Comparison of ENCODE assay signal across 7 mouse cellular contexts in the genomic region with DNA sequence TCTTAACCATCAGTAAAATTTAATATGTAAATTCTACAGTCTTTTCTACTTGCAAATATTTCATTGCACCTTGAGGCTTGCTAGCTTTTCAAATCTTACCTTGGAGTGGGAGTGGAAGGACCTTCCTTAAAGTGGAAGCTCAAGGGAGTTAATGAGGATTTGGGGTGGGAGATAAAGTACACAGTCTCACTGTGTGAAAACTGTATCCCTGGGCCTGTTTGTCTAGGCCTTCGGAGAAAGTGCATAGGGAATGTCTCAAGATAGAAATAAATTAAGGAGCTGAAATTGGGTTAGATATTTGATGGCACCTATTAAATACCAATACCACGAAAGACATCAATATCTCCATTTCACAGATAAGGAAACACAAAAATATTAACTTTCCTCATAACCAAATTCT. TPM values are rescaled to one million over a fixed set of nuclear protein-coding genes. Genes with fewer than 3 reads are reported as not detected.
DNase-seq lines count a peak whose midpoint lies in the region; ATAC-seq and TF ChIP-seq lines count a peak whose summit lies in the region.

No protein-coding gene starts in this region.

- H3K4me2 ChIP-seq in forebrain, postnatal 0 days (ENCODE audit: low read depth), result peak overlapping the region; percentile 52
- H3K4me2 ChIP-seq in liver, embryonic 16.5 days (ENCODE audit: low read depth, low read length), result peak overlapping the region; percentile 63

- H3K27me3 ChIP-seq in E14TG2a.4 (ENCODE audit: insufficient read depth, low read length), result no peaks in the 10 kb centered on the region
- no peaks in the 10 kb centered on the region for H3K27me3 ChIP-seq in forebrain, postnatal 0 days (ENCODE audit: insufficient read depth, low read length)
- H3K27me3 ChIP-seq in liver, embryonic 16.5 days (ENCODE audit: control insufficient read depth, insufficient read depth, low read depth, low read length), result no peaks in the 10 kb centered on the region

- in situ Hi-C loops in ES-E14 (cut with MboI; ENCODE audit: low sequenced_read_pairs in 2 of 2, unreplicated experiment in 2 of 2), result no loop called here

- H3K4me3 ChIP-seq in E14TG2a.4 (replicated peaks; ENCODE audit: low read length), result peak overlapping the region; percentile 84
- peak overlapping the region; percentile 75 to 84 for H3K4me3 ChIP-seq in ES-E14 (ENCODE audit: insufficient read depth in 1 of 2, low read depth in 1 of 2, low read length in 2 of 2, poor library complexity in 1 of 2, severe bottlenecking in 1 of 2)
- H3K4me3 ChIP-seq in forebrain, postnatal 0 days (ENCODE audit: low read depth, low read length), result peak overlapping the region; percentile 55
- H3K4me3 ChIP-seq in liver, embryonic 16.5 days (ENCODE audit: low read depth, low read length), result peak overlapping the region; percentile 83

- WGBS in forebrain, postnatal 0 days, result 4% methylated on average over 2 of the region's 2 CpGs
- 12% methylated on average over 2 of the region's 2 CpGs for WGBS in liver, embryonic 16.5 days (ENCODE audit: insufficient replicate concordance)

- peak; percentile 16; the same call in 1 of the 2 replicates for ATAC-seq in forebrain, postnatal 0 days
- peak; percentile 35 for ATAC-seq in liver, embryonic 16.5 days (ENCODE audit: low read depth)
- ATAC-seq in granulocyte monocyte progenitor cell, adult 5-6 weeks (replicated peaks; ENCODE audit: poor library complexity, severe bottlenecking), result no peak

- H3K9me3 ChIP-seq in E14TG2a.4 (ENCODE audit: low read length) (no peaks in the 10 kb centered on the region), ES-E14 (ENCODE audit: control insufficient read depth, insufficient read depth, low read depth, low read length) (no peaks in the 10 kb centered on the region)
- H3K9me3 ChIP-seq in forebrain, postnatal 0 days (ENCODE audit: low read length), result no peaks in the 10 kb centered on the region
- H3K9me3 ChIP-seq in liver, embryonic 16.5 days (replicated peaks; ENCODE audit: control insufficient read depth, low read length), result no peaks in the 10 kb centered on the region

- H3K9ac ChIP-seq in ES-E14 (ENCODE audit: insufficient read depth, low read depth, low read length, poor library complexity, severe bottlenecking), result peak overlapping the region; percentile 91
- peak overlapping the region; percentile 83 for H3K9ac ChIP-seq in forebrain, postnatal 0 days
- peak overlapping the region; percentile 94 for H3K9ac ChIP-seq in liver, embryonic 16.5 days (ENCODE audit: low read depth, low read length)

- no peak overlapping the region for H3K27ac ChIP-seq in ES-E14 (ENCODE audit: insufficient read depth, low read depth, low read length, poor library complexity, severe bottlenecking)
- peak overlapping the region; percentile 95 for H3K27ac ChIP-seq in forebrain, postnatal 0 days (ENCODE audit: low read depth, low read length)
- peak overlapping the region; percentile 98 for H3K27ac ChIP-seq in liver, embryonic 16.5 days (ENCODE audit: low read length)

- H3K36me3 ChIP-seq in E14TG2a.4 (ENCODE audit: insufficient read depth, low read length) (peaks cover 28% of the 10 kb centered on the region), ES-E14 (ENCODE audit: control insufficient read depth, insufficient read depth, low read length, poor library complexity, severe bottlenecking) (no peaks in the 10 kb centered on the region; the same call in 1 of the 2 replicates)
- no peaks in the 10 kb centered on the region for H3K36me3 ChIP-seq in forebrain, postnatal 0 days (ENCODE audit: insufficient read depth)
- H3K36me3 ChIP-seq in liver, embryonic 16.5 days (ENCODE audit: control insufficient read depth, insufficient read depth), result peaks cover 19% of the 10 kb centered on the region

- H3K4me1 ChIP-seq in E14TG2a.4 (replicated peaks; ENCODE audit: low read depth, low read length), result peaks cover 8% of the 10 kb centered on the region
- no peaks in the 10 kb centered on the region for H3K4me1 ChIP-seq in ES-E14 (ENCODE audit: control insufficient read depth in 2 of 2, insufficient read depth in 2 of 2, low read length in 2 of 2, poor library complexity in 1 of 2)
- 0 out of 2 replicates have a peak, but pooled peaks cover 6% of the 10 kb centered on the region for H3K4me1 ChIP-seq in forebrain, postnatal 0 days (ENCODE audit: insufficient read depth)
- peaks cover 3% of the 10 kb centered on the region; the same call in 1 of the 2 replicates for H3K4me1 ChIP-seq in liver, embryonic 16.5 days (ENCODE audit: control insufficient read depth, low read depth, low read length)

- TF ChIP-seq CTCF in E14TG2a.4 (conservative IDR thresholded peaks at IDR 0.05; ENCODE audit: low read length), result no peak
- TF ChIP-seq CTCF in forebrain, postnatal 0 days (IDR thresholded peaks at IDR 0.05; ENCODE audit: low read depth), result no peak

- no peak for DNase-seq in ES-E14 (ENCODE audit: low read depth, low spot score)
- no peak for DNase-seq in forebrain, postnatal 0 days
- no peak for DNase-seq in left cerebral cortex, adult 9 months (ENCODE audit: low spot score in 2 of 2)
- DNase-seq in frontal cortex, postnatal 25 days (ENCODE audit: low spot score in 2 of 2), result no peak

TF ChIP-seq in ES-E14, 5 proteins besides CTCF, POLR2A, EP300 and RAD21:
- TF ChIP-seq ZC3H11A (IDR thresholded peaks at IDR 0.05; ENCODE audit: borderline replicate concordance, low read depth, low read length) (no peak), ZNF384 (IDR thresholded peaks at IDR 0.05; ENCODE audit: low read depth, low read length) (no peak), CHD2 (IDR thresholded peaks at IDR 0.05; ENCODE audit: low read depth, low read length) (no peak), HCFC1 (IDR thresholded peaks at IDR 0.05; ENCODE audit: borderline replicate concordance, insufficient read depth, low read length) (no peak), MAFK (IDR thresholded peaks at IDR 0.05; ENCODE audit: insufficient read depth, low read depth, low read length) (no peak)
TF ChIP-seq in ES-E14: peak in this region for 0.

RNA-seq across cellular contexts. Expression of a gene that starts 0.9 kb away (rescaled TPM):
- total RNA-seq in ES-E14 (2012; rRNA removed), result 69.3 and 72.3 TPM in 2 replicates
- total RNA-seq in forebrain, postnatal 0 days (2014; rRNA removed), result 56.5 and 62.1 TPM in 2 replicates
- 42.9 and 44.5 TPM in 2 replicates for polyA plus RNA-seq in forebrain, postnatal 0 days (2015; fragmentation: Nextera tagmentation; extraction: Ambion mirVana)
- 66.7 and 75.2 TPM in 2 replicates for polyA plus RNA-seq in liver, embryonic 16.5 days (2015; fragmentation: Nextera tagmentation; extraction: Ambion mirVana)
- 62.8 and 83.0 TPM in 2 replicates for total RNA-seq in granulocyte monocyte progenitor cell, adult 5-6 weeks (2014; fragmentation: Nextera tagmentation)
- total RNA-seq in granulocyte monocyte progenitor cell, adult 5-6 weeks (2017), result 113 and 117 TPM in 2 replicates

RNA-seq across cellular contexts. Expression of a gene that starts 38.4 kb away (rescaled TPM):
- total RNA-seq in ES-E14 (2012; rRNA removed), result 0.11 and 0.40 TPM in 2 replicates
- total RNA-seq in forebrain, postnatal 0 days (2014; rRNA removed), result 5.3 and 5.5 TPM in 2 replicates
- polyA plus RNA-seq in forebrain, postnatal 0 days (2015; fragmentation: Nextera tagmentation; extraction: Ambion mirVana), result 0.64 and 0.90 TPM in 2 replicates
- polyA plus RNA-seq in liver, embryonic 16.5 days (2015; fragmentation: Nextera tagmentation; extraction: Ambion mirVana), result 0.50 and 0.72 TPM in 2 replicates
- total RNA-seq in granulocyte monocyte progenitor cell, adult 5-6 weeks (2014; fragmentation: Nextera tagmentation), result 0.66 and 1.6 TPM in 2 replicates
- total RNA-seq in granulocyte monocyte progenitor cell, adult 5-6 weeks (2017), result 0.88 and 0.95 TPM in 2 replicates

RNA-seq across cellular contexts. Expression of a gene that starts 46.0 kb away (rescaled TPM):
- 0.31 and 0.37 TPM in 2 replicates for total RNA-seq in ES-E14 (2012; rRNA removed)
- 4.1 and 4.2 TPM in 2 replicates for total RNA-seq in forebrain, postnatal 0 days (2014; rRNA removed)
- polyA plus RNA-seq in forebrain, postnatal 0 days (2015; fragmentation: Nextera tagmentation; extraction: Ambion mirVana), result 1.0 and 1.5 TPM in 2 replicates
- polyA plus RNA-seq in liver, embryonic 16.5 days (2015; fragmentation: Nextera tagmentation; extraction: Ambion mirVana), result 0.11 and 0.13 TPM in 2 replicates
- not detected in 2 replicates for total RNA-seq in granulocyte monocyte progenitor cell, adult 5-6 weeks (2014; fragmentation: Nextera tagmentation)
- not detected in 2 replicates for total RNA-seq in granulocyte monocyte progenitor cell, adult 5-6 weeks (2017)
